Mouse (Mus musculus): Measurements from ENCODE around the gene Tcea3.
A peak's percentile ranks its signal among the peaks of the same experiment; 100 is the strongest.

Gene Tcea3

GRCm38 (mm10) chr4:136270648-136271047 lies 23.1 kb downstream of the Tcea3 start:
- no peak for DNase-seq (ENCODE audit: low read depth in 1 of 2, low spot score in 2 of 2)

DNA sequence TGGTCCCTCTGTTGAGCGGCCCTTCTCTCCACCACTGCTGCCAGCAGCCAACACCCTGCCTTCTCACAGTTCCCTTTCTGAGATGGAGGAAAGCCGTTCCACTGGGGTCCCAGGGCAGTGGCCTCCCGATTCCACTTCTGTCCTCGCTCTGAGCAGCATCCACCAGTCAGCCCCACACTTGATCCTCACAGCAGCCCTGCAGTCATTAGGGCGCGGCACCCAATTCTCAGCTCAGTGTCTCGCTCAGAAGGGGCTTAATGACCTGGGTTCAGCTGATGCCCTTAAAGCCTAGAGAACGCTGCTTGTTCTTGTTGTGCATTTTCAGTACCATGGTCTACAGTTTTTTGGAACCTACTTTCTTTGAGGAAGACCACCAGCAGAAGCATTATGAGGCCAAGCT lies 33.6 kb downstream of the Tcea3 start:
- no peak for DNase-seq (ENCODE audit: low read depth in 1 of 2, low spot score in 2 of 2)

GRCm38 (mm10) chr4:136281611-136282010 lies 34.1 kb downstream of the Tcea3 start:
- no peak for DNase-seq (ENCODE audit: low read depth in 1 of 2, low spot score in 2 of 2)

GRCm38 (mm10) chr4:136282621-136283480 lies 35.3 kb downstream of the Tcea3 start:
- DNase-seq (ENCODE audit: low read depth in 1 of 2, low spot score in 2 of 2): no peak

DNA sequence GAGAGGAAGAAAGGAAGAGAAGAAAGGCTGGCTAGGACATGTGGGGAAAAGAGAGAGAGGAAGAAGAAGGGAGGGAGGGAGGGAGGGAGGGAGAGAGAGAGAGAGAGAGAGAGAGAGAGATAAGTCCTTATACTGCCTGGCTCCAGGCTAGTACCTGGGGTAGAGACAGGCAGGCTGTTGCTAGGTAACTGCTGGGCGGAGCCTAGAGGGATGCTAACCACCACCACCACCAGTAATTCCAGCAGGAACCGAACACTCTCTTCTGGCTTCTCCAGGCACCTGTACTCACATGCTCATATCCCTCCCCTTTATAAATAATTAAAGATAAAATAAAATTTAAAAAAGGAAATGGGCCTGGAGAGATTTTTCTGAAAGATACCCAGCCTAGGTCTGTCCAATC lies 36.3 kb downstream of the Tcea3 start:
- DNase-seq (ENCODE audit: low read depth in 1 of 2, low spot score in 2 of 2): no peak

- DNase-seq (ENCODE audit: low read depth in 1 of 2, low spot score in 2 of 2): no peak
Measured at GRCm38 (mm10) chr4:136284455-136284854, 36.9 kb downstream of the Tcea3 start, which contains the start of gene Zfp46. Gene Zfp46, plus strand, starts transcription at chr4:136284683.

DNA sequence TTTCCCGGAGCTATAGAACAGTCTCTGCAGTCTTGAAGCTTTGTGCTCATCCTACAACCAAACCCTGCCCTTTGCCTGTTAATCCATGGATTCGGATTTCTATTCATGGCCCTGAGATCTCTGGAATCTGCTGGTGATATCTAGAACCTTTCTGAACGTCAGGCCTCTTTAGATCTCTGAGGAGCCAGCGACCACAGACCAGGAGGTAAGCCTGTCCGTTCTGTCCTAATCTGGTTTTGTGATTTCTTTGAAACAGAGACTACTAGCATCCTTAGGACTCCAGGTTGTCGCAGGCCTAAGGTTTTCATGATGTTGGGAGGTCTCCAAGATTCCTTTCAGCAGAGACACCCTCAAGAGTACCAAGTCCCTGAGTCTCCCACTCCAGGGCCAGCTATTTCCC lies 37.4 kb downstream of the Tcea3 start:
- DNase-seq (ENCODE audit: low read depth in 1 of 2, low spot score in 2 of 2): no peak

DNA sequence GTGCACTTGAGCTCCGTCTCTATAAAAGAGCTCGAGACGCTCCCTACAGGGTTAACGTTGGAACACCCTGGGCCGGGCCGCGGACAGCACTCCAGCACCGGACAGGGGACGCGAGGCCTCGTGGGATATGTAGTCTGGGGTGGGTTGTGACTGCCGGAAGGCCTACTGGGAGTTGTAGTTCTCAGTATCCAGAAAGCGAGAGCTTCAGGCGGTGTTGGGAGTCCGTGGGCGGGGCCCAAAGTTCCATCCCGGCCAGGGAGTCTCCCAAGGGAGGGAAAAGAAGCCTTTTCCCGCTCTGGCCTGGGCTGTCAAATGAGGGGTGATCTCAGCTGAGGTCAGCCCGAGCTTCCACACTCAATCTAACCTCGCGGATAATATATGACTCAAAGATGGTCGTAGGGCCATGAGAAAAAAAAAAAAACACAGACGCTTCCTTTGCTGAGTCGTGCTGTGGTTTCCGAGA lies 37.9 kb downstream of the Tcea3 start:
- DNase-seq (ENCODE audit: low read depth in 1 of 2, low spot score in 2 of 2): peak; percentile 76 to 80

GRCm38 (mm10) chr4:136285811-136286371 lies 38.4 kb downstream of the Tcea3 start:
- peak; percentile 79 to 87 for DNase-seq (ENCODE audit: low read depth in 1 of 2, low spot score in 2 of 2)

GRCm38 (mm10) chr4:136289918-136290780 lies 42.6 kb downstream of the Tcea3 start:
- no peak for DNase-seq (ENCODE audit: low read depth in 1 of 2, low spot score in 2 of 2)

- DNase-seq (ENCODE audit: low read depth in 1 of 2, low spot score in 2 of 2): no peak
Measured at GRCm38 (mm10) chr4:136290781-136291595, 43.5 kb downstream of the Tcea3 start.

- no peak for DNase-seq (ENCODE audit: low read depth in 1 of 2, low spot score in 2 of 2)
Measured at GRCm38 (mm10) chr4:136291692-136292091, 44.2 kb downstream of the Tcea3 start.

- no peak for DNase-seq (ENCODE audit: low read depth in 1 of 2, low spot score in 2 of 2)
Measured at GRCm38 (mm10) chr4:136295941-136296340, 48.4 kb downstream of the Tcea3 start.

- DNase-seq (ENCODE audit: low read depth in 1 of 2, low spot score in 2 of 2): no peak
Measured at GRCm38 (mm10) chr4:136302462-136302861, 54.9 kb downstream of the Tcea3 start.

DNA sequence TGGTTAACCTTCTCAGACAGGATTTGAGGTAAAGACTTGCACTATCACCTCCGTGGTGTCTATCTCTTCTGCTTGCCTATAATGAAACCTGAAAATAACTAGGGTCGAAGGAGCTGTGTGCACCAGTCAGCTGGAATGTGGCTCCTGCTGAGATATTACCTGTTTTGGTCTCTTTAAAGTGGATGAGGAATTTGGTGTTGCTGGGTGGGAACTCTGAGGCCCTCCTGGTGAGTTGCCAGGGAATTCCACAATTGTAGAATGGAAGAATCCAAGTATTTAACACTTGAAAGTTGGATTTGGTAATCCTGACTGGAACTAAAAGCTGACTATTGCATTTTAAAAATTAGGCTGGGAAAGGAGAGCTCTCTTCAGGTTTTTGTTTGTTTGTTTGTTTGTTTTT lies 56.7 kb downstream of the Tcea3 start:
- DNase-seq (ENCODE audit: low read depth in 1 of 2, low spot score in 2 of 2): no peak

GRCm38 (mm10) chr4:136308355-136308754 lies 60.8 kb downstream of the Tcea3 start:
- DNase-seq (ENCODE audit: low read depth in 1 of 2, low spot score in 2 of 2): no peak

GRCm38 (mm10) chr4:136309780-136310179 lies 62.3 kb downstream of the Tcea3 start:
- DNase-seq (ENCODE audit: low read depth in 1 of 2, low spot score in 2 of 2): peak; percentile 19 to 25

GRCm38 (mm10) chr4:136310229-136311041 lies 62.9 kb downstream of the Tcea3 start, which contains the start of gene Hnrnpr:
Gene Hnrnpr, plus strand, starts transcription at chr4:136310942.
- peak; percentile 93 to 95 for DNase-seq (ENCODE audit: low read depth in 1 of 2, low spot score in 2 of 2)

Measured in monocyte, adult 2 months (primary cell).